Comparison of ENCODE assay signal across 29 mouse cellular contexts in the genomic region with DNA sequence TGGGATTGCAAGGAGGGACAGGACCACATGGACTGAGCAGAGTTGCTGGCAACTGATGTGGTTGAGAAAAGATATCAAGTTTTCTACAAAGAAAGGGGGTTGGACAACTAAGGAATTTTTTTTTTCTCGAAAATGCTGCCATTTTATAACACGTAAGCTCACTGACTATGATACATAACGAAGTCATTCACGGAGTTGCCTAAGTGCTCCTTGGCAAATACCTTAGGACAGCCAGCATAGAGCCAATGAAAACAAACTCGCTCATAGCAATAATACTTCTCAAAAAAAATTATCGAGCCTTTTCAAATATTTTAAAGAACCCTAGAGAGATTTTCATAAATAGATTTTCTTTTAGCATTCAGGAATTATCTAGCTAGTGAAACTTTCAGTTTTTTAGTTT. TPM values are rescaled to one million over a fixed set of nuclear protein-coding genes. Genes with fewer than 3 reads are reported as not detected.
A peak's percentile ranks its signal among the peaks of the same experiment; 100 is the strongest.
DNase-seq lines count a peak whose midpoint lies in the region; ATAC-seq and TF ChIP-seq lines count a peak whose summit lies in the region.
"Had no signal": no experiment of that assay in that cellular context is flagged by ENCODE, and none has a peak within 500 bp of the region (broad histone marks: within the 10 kb centered on the region; RNA-seq: fewer than 3 reads in every experiment).

No protein-coding gene starts in this region.

- DNase-seq in adipocyte (ENCODE audit: low spot score), result peak; percentile 78
- DNase-seq in gastrocnemius, postnatal 14 days, result no peak
- DNase-seq in lung, postnatal 0 days (ENCODE audit: low spot score), result no peak
- DNase-seq: adrenal gland, adult 2 months; adrenal gland, postnatal 10 days; adrenal gland, postnatal 25 days; B cell, adult 2 months; cerebellum, adult 11 months; cerebellum, adult 18-20 months; cerebellum, adult 8-10 months; cerebellum, adult 9-11 months; cerebellum, postnatal 14 days; cerebellum, postnatal 36 days; embryo, embryonic 11 days; forebrain, postnatal 0 days had no signal

- intact Hi-C loops in gastrocnemius, postnatal 14 days (cut with DNase I; ENCODE audit: low total_unique reads), result no loop called here

- ATAC-seq in granulocyte monocyte progenitor cell, adult 5-6 weeks (replicated peaks; ENCODE audit: poor library complexity, severe bottlenecking), result no peak
- no peak for ATAC-seq in lung, postnatal 0 days
- ATAC-seq: activated CD4-positive, CD25-positive, alpha-beta regulatory T cell, adult 4 months; forebrain, embryonic 13.5 days; forebrain, embryonic 15.5 days; forebrain, postnatal 0 days; Patski had no signal

- no peak overlapping the region for H3K4me3 ChIP-seq in C2C12 (ENCODE audit: insufficient read depth, poor library complexity, severe bottlenecking)
- no peak overlapping the region for H3K4me3 ChIP-seq in lung, postnatal 0 days (ENCODE audit: low read depth, low read length)
- H3K4me3 ChIP-seq: embryonic facial prominence, embryonic 13.5 days; embryonic facial prominence, embryonic 15.5 days; erythroblast, embryonic 14.5 days; forebrain, embryonic 13.5 days; forebrain, embryonic 15.5 days had no signal

- WGBS in lung, postnatal 0 days, result 70% methylated on average over 6 of the region's 6 CpGs

- no peak overlapping the region for H3K27ac ChIP-seq in lung, postnatal 0 days (ENCODE audit: low read length)
- H3K27ac ChIP-seq: embryonic facial prominence, embryonic 13.5 days; embryonic facial prominence, embryonic 15.5 days; forebrain, embryonic 13.5 days; forebrain, embryonic 15.5 days had no signal

- H3K27me3 ChIP-seq in C2C12 (ENCODE audit: control insufficient read depth, insufficient read depth, insufficient read length), result peaks cover 9% of the 10 kb centered on the region
- no peaks in the 10 kb centered on the region for H3K27me3 ChIP-seq in lung, postnatal 0 days (replicated peaks; ENCODE audit: insufficient read depth, low read length)
- H3K27me3 ChIP-seq: embryonic facial prominence, embryonic 13.5 days; embryonic facial prominence, embryonic 15.5 days; forebrain, embryonic 15.5 days had no signal

- H3K9me3 ChIP-seq in lung, postnatal 0 days (ENCODE audit: low read length), result no peaks in the 10 kb centered on the region
- H3K9me3 ChIP-seq: embryonic facial prominence, embryonic 13.5 days; embryonic facial prominence, embryonic 15.5 days; forebrain, embryonic 13.5 days; forebrain, embryonic 15.5 days had no signal

- H3K79me3 ChIP-seq in C2C12 (ENCODE audit: low read depth), result no peaks in the 10 kb centered on the region

- no peak overlapping the region for H3ac ChIP-seq in C2C12 (ENCODE audit: control insufficient read depth, insufficient read length, low read depth)

- no peak for TF ChIP-seq EP300 in lung, postnatal 0 days (IDR thresholded peaks at IDR 0.05)

- H3K4me1 ChIP-seq in lung, postnatal 0 days (ENCODE audit: insufficient read depth, low read depth, low read length), result no peaks in the 10 kb centered on the region
- H3K4me1 ChIP-seq: embryonic facial prominence, embryonic 13.5 days; embryonic facial prominence, embryonic 15.5 days; forebrain, embryonic 13.5 days; forebrain, embryonic 15.5 days had no signal

- H3K4me2 ChIP-seq in lung, postnatal 0 days (replicated peaks; ENCODE audit: low read depth, low read length), result no peak overlapping the region
- H3K4me2 ChIP-seq: embryonic facial prominence, embryonic 13.5 days; embryonic facial prominence, embryonic 15.5 days; forebrain, embryonic 13.5 days; forebrain, embryonic 15.5 days had no signal

- H3K36me3 ChIP-seq in C2C12 (ENCODE audit: control insufficient read depth, insufficient read depth), result no peaks in the 10 kb centered on the region
- H3K36me3 ChIP-seq in lung, postnatal 0 days (ENCODE audit: insufficient read depth, low read length), result no peaks in the 10 kb centered on the region
- H3K36me3 ChIP-seq: embryonic facial prominence, embryonic 13.5 days; embryonic facial prominence, embryonic 15.5 days; forebrain, embryonic 15.5 days had no signal

- no peaks in the 10 kb centered on the region for H3K79me2 ChIP-seq in C2C12 (ENCODE audit: control insufficient read depth, insufficient read depth)

- no peak for TF ChIP-seq CTCF in C2C12 (IDR thresholded peaks at IDR 0.05; ENCODE audit: control insufficient read depth, insufficient read depth, insufficient read length)
- TF ChIP-seq CTCF in lung, postnatal 0 days (IDR thresholded peaks at IDR 0.05), result no peak

- H3K9ac ChIP-seq in lung, postnatal 0 days (replicated peaks; ENCODE audit: low read depth), result no peak overlapping the region
- H3K9ac ChIP-seq: embryonic facial prominence, embryonic 13.5 days; embryonic facial prominence, embryonic 15.5 days; forebrain, embryonic 13.5 days; forebrain, embryonic 15.5 days; forebrain, postnatal 0 days had no signal

TF ChIP-seq in C2C12, 6 proteins besides CTCF, POLR2A, EP300 and RAD21:
- TF ChIP-seq CEBPB (IDR thresholded peaks at IDR 0.05; ENCODE audit: low read depth), result peak; percentile 30
- TF ChIP-seq MYOG (IDR thresholded peaks at IDR 0.05; ENCODE audit: control insufficient read depth, extremely low read depth, insufficient read length), result no peak

RNA-seq across cellular contexts. Expression of gene Kifc5b, which starts 16.0 kb away (rescaled TPM):
- 30.9 TPM for polyA plus RNA-seq in C2C12 (2012; fragmentation: generic; extraction: Trizol)
- total RNA-seq in gastrocnemius, postnatal 14 days (2021), result 1 to 10 TPM in 1 of 2 experiments, under 1 TPM in 1; 1.00 to 1.0 TPM
- total RNA-seq in granulocyte monocyte progenitor cell, adult 5-6 weeks (2014; fragmentation: Nextera tagmentation), result 6.0 and 6.2 TPM in 2 replicates
- total RNA-seq in granulocyte monocyte progenitor cell, adult 5-6 weeks (2017), result 8.7 and 12.6 TPM in 2 replicates
- 0.35 and 0.44 TPM in 2 replicates for polyA plus RNA-seq in lung, postnatal 0 days (2015; fragmentation: Nextera tagmentation; extraction: Ambion mirVana)

RNA-seq across cellular contexts. Expression of gene Phf1, which starts 31.9 kb away (rescaled TPM):
- 7.3 TPM for polyA plus RNA-seq in C2C12 (2012; fragmentation: generic; extraction: Trizol)
- total RNA-seq in gastrocnemius, postnatal 14 days (2021), result 1 to 10 TPM; 4.1 TPM
- total RNA-seq in granulocyte monocyte progenitor cell, adult 5-6 weeks (2014; fragmentation: Nextera tagmentation), result 3.4 and 9.3 TPM in 2 replicates
- 1.4 and 2.1 TPM in 2 replicates for total RNA-seq in granulocyte monocyte progenitor cell, adult 5-6 weeks (2017)
- 15.2 and 16.2 TPM in 2 replicates for polyA plus RNA-seq in lung, postnatal 0 days (2015; fragmentation: Nextera tagmentation; extraction: Ambion mirVana)

RNA-seq across cellular contexts. Expression of gene Cuta, which starts 38.5 kb away (rescaled TPM):
- polyA plus RNA-seq in C2C12 (2012; fragmentation: generic; extraction: Trizol), result 166 TPM
- total RNA-seq in gastrocnemius, postnatal 14 days (2021), result 100 to 1,000 TPM in 1 of 2 experiments, 10 to 100 TPM in 1; 87.0 to 102 TPM
- 226 and 256 TPM in 2 replicates for total RNA-seq in granulocyte monocyte progenitor cell, adult 5-6 weeks (2014; fragmentation: Nextera tagmentation)
- 47.5 and 60.5 TPM in 2 replicates for total RNA-seq in granulocyte monocyte progenitor cell, adult 5-6 weeks (2017)
- polyA plus RNA-seq in lung, postnatal 0 days (2015; fragmentation: Nextera tagmentation; extraction: Ambion mirVana), result 179 and 180 TPM in 2 replicates

RNA-seq across cellular contexts. Expression of gene Syngap1, which starts 40.1 kb away (rescaled TPM):
- polyA plus RNA-seq in C2C12 (2012; fragmentation: generic; extraction: Trizol), result 3.0 TPM
- total RNA-seq in gastrocnemius, postnatal 14 days (2021), result 1 to 10 TPM; 5.8 to 6.1 TPM
- 7.2 and 10.1 TPM in 2 replicates for total RNA-seq in granulocyte monocyte progenitor cell, adult 5-6 weeks (2014; fragmentation: Nextera tagmentation)
- 0.31 and 0.69 TPM in 2 replicates for total RNA-seq in granulocyte monocyte progenitor cell, adult 5-6 weeks (2017)
- 1.0 and 1.4 TPM in 2 replicates for polyA plus RNA-seq in lung, postnatal 0 days (2015; fragmentation: Nextera tagmentation; extraction: Ambion mirVana)
- polyA plus RNA-seq: activated CD4-positive, CD25-positive, alpha-beta regulatory T cell, adult 4 months had no signal

RNA-seq across cellular contexts. Expression of gene Nkx2-5, which starts 56.1 kb away (rescaled TPM):
- polyA plus RNA-seq in C2C12 (2012; fragmentation: generic; extraction: Trizol), result 2.2 TPM
- not detected for total RNA-seq in gastrocnemius, postnatal 14 days (2021)
- not detected in 2 replicates for total RNA-seq in granulocyte monocyte progenitor cell, adult 5-6 weeks (2014; fragmentation: Nextera tagmentation)
- total RNA-seq in granulocyte monocyte progenitor cell, adult 5-6 weeks (2017), result not detected in 2 replicates
- 0.38 and 1.2 TPM in 2 replicates for polyA plus RNA-seq in lung, postnatal 0 days (2015; fragmentation: Nextera tagmentation; extraction: Ambion mirVana)
- total RNA-seq: adrenal gland, adult 2 months; adrenal gland, postnatal 10 days; adrenal gland, postnatal 25 days; adrenal gland, postnatal 4 days; common myeloid progenitor, adult 5-6 weeks; MEL had no signal
- polyA plus RNA-seq: activated CD4-positive, CD25-positive, alpha-beta regulatory T cell, adult 4 months; brain, embryonic 14.5 days; erythroblast, embryonic 14.5 days; forebrain, embryonic 11.5 days; forebrain, embryonic 13.5 days; forebrain, embryonic 15.5 days; forebrain, postnatal 0 days; Patski had no signal
